Mouse (Mus musculus): ENCODE measurements around the gene Arid3a. TPM values are rescaled to one million over a fixed set of nuclear protein-coding genes. Genes with fewer than 3 reads are reported as not detected.
A peak's percentile ranks its signal among the peaks of the same experiment; 100 is the strongest.

Gene Arid3a
- total and polyA plus RNA-seq, 3 experiments, result 11.8 to 17.2 TPM; not detected in 1

- no peak for TF ChIP-seq JUND (IDR thresholded peaks at IDR 0.05; ENCODE audit: low read depth, low read length)
- peak; percentile 72 for TF ChIP-seq SMC3 (IDR thresholded peaks at IDR 0.05; ENCODE audit: low read depth, low read length)
- TF ChIP-seq SIN3A (IDR thresholded peaks at IDR 0.05; ENCODE audit: low read length), result peak; percentile 99
- peak; percentile 30; the same call in 1 of the 2 replicates for TF ChIP-seq ELF1 (IDR thresholded peaks at IDR 0.05; ENCODE audit: low read depth, low read length)
These were observed 33.2 kb downstream of the Arid3a start, which contains the start of gene Wdr18 (continued) for GRCm38 (mm10) chr10:79959847-79960601.

- Histone ChIP-seq H3K9me3 (replicated peaks; ENCODE audit: insufficient read depth, low read length) (no peaks in the 10 kb centered on the region), H3K4me1 (ENCODE audit: control insufficient read depth in 1 of 2, insufficient read depth in 2 of 2, low read length in 2 of 2) (peaks cover 0 to 12% of the 10 kb centered on the region in 2 experiments; a peak in 3 of 4 replicates), H3K79me2 (ENCODE audit: control insufficient read depth, insufficient read depth, low read length, poor library complexity) (peaks cover 11% of the 10 kb centered on the region), H3K4me3 (ENCODE audit: control insufficient read depth in 1 of 2, insufficient read depth in 1 of 2, low read depth in 2 of 2, low read length in 2 of 2) (peak overlapping the region; percentile 70 to 83), H3K27me3 (ENCODE audit: control insufficient read depth in 1 of 2, insufficient read depth in 2 of 2, low read length in 2 of 2) (no peaks in the 10 kb centered on the region), H3K36me3 (ENCODE audit: control insufficient read depth in 1 of 2, insufficient read depth in 2 of 2, low read length in 2 of 2) (peaks cover 2 to 8% of the 10 kb centered on the region in 2 experiments; a peak in 2 of 4 replicates), H3K9ac (ENCODE audit: control insufficient read depth, low read depth, low read length, poor library complexity, severe bottlenecking) (peak overlapping the region; percentile 85), H3K27ac (ENCODE audit: control insufficient read depth, low read depth, low read length) (peak overlapping the region; percentile 37)
- no peak for DNase-seq (ENCODE audit: low read depth, low spot score)
- TF ChIP-seq USF1 (IDR thresholded peaks at IDR 0.05; ENCODE audit: low read depth, low read length) (no peak), CHD1 (IDR thresholded peaks at IDR 0.05; ENCODE audit: low read depth, low read length) (no peak), GABPA (IDR thresholded peaks at IDR 0.05; ENCODE audit: low read depth, low read length) (no peak), POLR2AphosphoS2 (IDR thresholded peaks at IDR 0.05; ENCODE audit: low read length) (no peak), KAT2A (conservative IDR thresholded peaks at IDR 0.05; ENCODE audit: low read depth, low read length) (no peak), MAZ (IDR thresholded peaks at IDR 0.05; ENCODE audit: low read depth, low read length) (no peak)
These were observed 33.9 kb downstream of the Arid3a start for GRCm38 (mm10) chr10:79960671-79961294.

- no peaks in the 10 kb centered on the region for H3K9me3 ChIP-seq (replicated peaks; ENCODE audit: insufficient read depth, low read length)
- H3K27me3 ChIP-seq (ENCODE audit: control insufficient read depth in 1 of 2, insufficient read depth in 2 of 2, low read length in 2 of 2), result no peaks in the 10 kb centered on the region
- peaks cover 11% of the 10 kb centered on the region for H3K79me2 ChIP-seq (ENCODE audit: control insufficient read depth, insufficient read depth, low read length, poor library complexity)
- peaks cover 2 to 8% of the 10 kb centered on the region in 2 experiments; a peak in 2 of 4 replicates for H3K36me3 ChIP-seq (ENCODE audit: control insufficient read depth in 1 of 2, insufficient read depth in 2 of 2, low read length in 2 of 2)
- peaks cover 0 to 10% of the 10 kb centered on the region in 2 experiments; a peak in 3 of 4 replicates for H3K4me1 ChIP-seq (ENCODE audit: control insufficient read depth in 1 of 2, insufficient read depth in 2 of 2, low read length in 2 of 2)
- no peak overlapping the region for H3K9ac ChIP-seq (ENCODE audit: control insufficient read depth, low read depth, low read length, poor library complexity, severe bottlenecking)
- H3K27ac ChIP-seq (ENCODE audit: control insufficient read depth, low read depth, low read length), result no peak overlapping the region
- TF ChIP-seq TCF12 (IDR thresholded peaks at IDR 0.05; ENCODE audit: low read depth, low read length) (no peak), MXI1 (IDR thresholded peaks at IDR 0.05; ENCODE audit: low read depth, low read length) (no peak), E2F4 (IDR thresholded peaks at IDR 0.05; ENCODE audit: borderline replicate concordance, low read depth, low read length) (no peak), ZKSCAN1 (IDR thresholded peaks at IDR 0.05; ENCODE audit: low read depth, low read length) (no peak), USF1 (IDR thresholded peaks at IDR 0.05; ENCODE audit: low read depth, low read length) (no peak), POLR2A (IDR thresholded peaks at IDR 0.05; ENCODE audit: control insufficient read depth in 1 of 2, insufficient read depth in 1 of 2, low read depth in 1 of 2, low read length in 2 of 2, poor library complexity in 1 of 2) (no peak), UBTF (IDR thresholded peaks at IDR 0.05; ENCODE audit: borderline replicate concordance, insufficient read depth, low read depth, low read length) (no peak)
- no peak for DNase-seq (ENCODE audit: low read depth, low spot score)
- no peak overlapping the region for H3K4me3 ChIP-seq (ENCODE audit: control insufficient read depth in 1 of 2, insufficient read depth in 1 of 2, low read depth in 2 of 2, low read length in 2 of 2)
These were observed 37.9 kb downstream of the Arid3a start for GRCm38 (mm10) chr10:79964727-79965126.
